Mouse (Mus musculus) limb, embryonic 10.5 days (tissue): Measurements from ENCODE around the gene Ankrd13d. TPM values are rescaled to one million over a fixed set of nuclear protein-coding genes. Genes with fewer than 3 reads are reported as not detected.

Experiments used
- DNase-seq: peaks from one replicate; pipeline ENCODE4 v3.0.0-alpha.2; 2017; ENCODE audit warnings: low spot score
- H3K27ac ChIP-seq: fragments of 300-500 bp; sonication (generic); 2 replicates; pipeline ENCODE4 v1.5.1; 2016; ENCODE audit warnings: mild to moderate bottlenecking
- H3K27me3 ChIP-seq: fragments of 300-500 bp; sonication (generic); 2 replicates; pipeline ENCODE4 v1.6.1; 2016; ENCODE audit warnings: low read depth, mild to moderate bottlenecking; ENCODE audit not compliant: poor library complexity, severe bottlenecking
- H3K36me3 ChIP-seq: fragments of 300-500 bp; sonication (generic); 2 replicates; pipeline ENCODE4 v1.6.1; 2016; ENCODE audit warnings: mild to moderate bottlenecking, moderate library complexity
- H3K4me1 ChIP-seq: fragments of 300-500 bp; sonication (generic); 2 replicates; pipeline ENCODE4 v1.6.1; 2016
- H3K4me3 ChIP-seq: fragments of 300-500 bp; sonication (generic); 2 replicates; pipeline ENCODE4 v1.5.1; 2016; ENCODE audit warnings: mild to moderate bottlenecking, moderate library complexity
- H3K9me3 ChIP-seq: fragments of 300-500 bp; sonication (generic); replicated peaks from 2 replicates; pipeline ENCODE4 v1.6.1; 2016; ENCODE audit warnings: mild to moderate bottlenecking
- WGBS: fragments of 180-500 bp; shearing (Covaris S2); methylation state at CpG from one replicate; pipeline ENCODE4 v1.1.7; 2016; 5-methylcytosine and 5-hydroxymethylcytosine counted together
- polyA plus RNA-seq: library from polyadenylated mRNA; unstranded; fragments of >200 nt; fragmentation: Nextera tagmentation; extraction: Ambion mirVana; gene quantifications from 2 replicates; pipeline ENCODE4 v1.2.1, GENCODE M21; 2016

Gene Ankrd13d
- polyA plus RNA-seq, 1 experiment from 2014 or later: 7.9 TPM

- Histone ChIP-seq H3K27ac (no peak overlapping the region), H3K4me1 (peaks cover 59% of the 10 kb centered on the region), H3K36me3 (peaks cover 37% of the 10 kb centered on the region), H3K4me3 (no peak overlapping the region; the same call in 1 of the 2 replicates), H3K27me3 (no peaks in the 10 kb centered on the region), H3K9me3 (no peaks in the 10 kb centered on the region)
- 89% methylated on average over 7 of the region's 7 CpGs for WGBS
- DNase-seq: no peak
Observed at GRCm38 (mm10) chr19:4299126-4299525, 16.2 kb upstream of the Ankrd13d start.

GRCm38 (mm10) chr19:4298322-4299121 lies 15.6 kb upstream of the Ankrd13d start:
- no peaks in the 10 kb centered on the region for H3K27me3 ChIP-seq
- H3K4me1 ChIP-seq: peaks cover 54% of the 10 kb centered on the region
- no peak overlapping the region for H3K27ac ChIP-seq
- no peaks in the 10 kb centered on the region for H3K9me3 ChIP-seq
- no peak for DNase-seq
- no peak overlapping the region; the same call in 1 of the 2 replicates for H3K4me3 ChIP-seq
- 86% methylated on average over 17 of the region's 17 CpGs for WGBS
- H3K36me3 ChIP-seq: peaks cover 44% of the 10 kb centered on the region

- Histone ChIP-seq H3K9me3 (no peaks in the 10 kb centered on the region), H3K27me3 (no peaks in the 10 kb centered on the region), H3K4me3 (no peak overlapping the region), H3K27ac (no peak overlapping the region), H3K4me1 (peaks cover 48% of the 10 kb centered on the region), H3K36me3 (peaks cover 49% of the 10 kb centered on the region)
- DNase-seq: no peak
- 88% methylated on average over 5 of the region's 5 CpGs for WGBS
Observed at GRCm38 (mm10) chr19:4297851-4298250, 14.9 kb upstream of the Ankrd13d start.

GRCm38 (mm10) chr19:4296611-4297010 lies 13.7 kb upstream of the Ankrd13d start:
- Histone ChIP-seq H3K27ac (no peak overlapping the region), H3K9me3 (no peaks in the 10 kb centered on the region), H3K4me3 (no peak overlapping the region), H3K4me1 (peaks cover 35% of the 10 kb centered on the region), H3K36me3 (peaks cover 61% of the 10 kb centered on the region), H3K27me3 (no peaks in the 10 kb centered on the region)
- WGBS: 98% methylated on average over 2 of the region's 2 CpGs
- no peak for DNase-seq

- DNase-seq: no peak
- H3K36me3 ChIP-seq: peaks cover 71% of the 10 kb centered on the region
Observed at GRCm38 (mm10) chr19:4295391-4295790, 12.5 kb upstream of the Ankrd13d start.

GRCm38 (mm10) chr19:4294381-4295097 lies 11.6 kb upstream of the Ankrd13d start:
- WGBS: 68% methylated on average over 14 of the region's 14 CpGs
- Histone ChIP-seq H3K36me3 (peaks cover 79% of the 10 kb centered on the region), H3K27me3 (no peaks in the 10 kb centered on the region), H3K4me1 (peaks cover 22% of the 10 kb centered on the region), H3K27ac (peak overlapping the region; percentile 71), H3K4me3 (no peak overlapping the region), H3K9me3 (no peaks in the 10 kb centered on the region)
- DNase-seq: no peak

More at GRCm38 (mm10) chr19:4295391-4295790, 12.5 kb upstream of the Ankrd13d start:
- H3K4me3 ChIP-seq: no peak overlapping the region
- H3K27me3 ChIP-seq: no peaks in the 10 kb centered on the region
- no peaks in the 10 kb centered on the region for H3K9me3 ChIP-seq
- H3K4me1 ChIP-seq: peaks cover 30% of the 10 kb centered on the region
- no peak overlapping the region for H3K27ac ChIP-seq
- 93% methylated on average over 4 of the region's 4 CpGs for WGBS

- Histone ChIP-seq H3K4me3 (no peak overlapping the region), H3K27ac (no peak overlapping the region), H3K4me1 (peaks cover 16% of the 10 kb centered on the region), H3K27me3 (no peaks in the 10 kb centered on the region), H3K9me3 (no peaks in the 10 kb centered on the region), H3K36me3 (peaks cover 96% of the 10 kb centered on the region)
- WGBS: 93% methylated on average over 11 of the region's 11 CpGs
- no peak for DNase-seq
Observed at GRCm38 (mm10) chr19:4291161-4291560, 8.2 kb upstream of the Ankrd13d start.

GRCm38 (mm10) chr19:4290749-4291148 lies 7.8 kb upstream of the Ankrd13d start:
- Histone ChIP-seq H3K27me3 (no peaks in the 10 kb centered on the region), H3K27ac (no peak overlapping the region), H3K4me1 (peaks cover 17% of the 10 kb centered on the region), H3K4me3 (no peak overlapping the region), H3K9me3 (no peaks in the 10 kb centered on the region), H3K36me3 (peaks cover 98% of the 10 kb centered on the region)
- WGBS: 77% methylated on average over 15 of the region's 15 CpGs
- DNase-seq: no peak

GRCm38 (mm10) chr19:4283653-4284052 lies 716 bp upstream of the Ankrd13d start:
- Histone ChIP-seq H3K27me3 (peaks cover 18% of the 10 kb centered on the region), H3K4me3 (peak overlapping the region; percentile 77), H3K36me3 (peaks cover 42% of the 10 kb centered on the region), H3K27ac (peak overlapping the region; percentile 51; the same call in 1 of the 2 replicates), H3K9me3 (no peaks in the 10 kb centered on the region), H3K4me1 (peaks cover 19% of the 10 kb centered on the region)
- no peak for DNase-seq
- 54% methylated on average over 7 of the region's 7 CpGs for WGBS

GRCm38 (mm10) chr19:4280425-4280824 lies 2.5 kb downstream of the Ankrd13d start:
- peaks cover 18% of the 10 kb centered on the region for H3K27me3 ChIP-seq
- peaks cover 10% of the 10 kb centered on the region for H3K36me3 ChIP-seq
- no peak for DNase-seq
- H3K9me3 ChIP-seq: no peaks in the 10 kb centered on the region
- WGBS: 94% methylated on average over 9 of the region's 9 CpGs
- H3K4me3 ChIP-seq: no peak overlapping the region
- peaks cover 17% of the 10 kb centered on the region for H3K4me1 ChIP-seq
- H3K27ac ChIP-seq: no peak overlapping the region

GRCm38 (mm10) chr19:4279487-4279886 lies 3.5 kb downstream of the Ankrd13d start:
- WGBS: 88% methylated on average over 1 of the region's 1 CpGs
- Histone ChIP-seq H3K36me3 (peaks cover 6% of the 10 kb centered on the region), H3K4me1 (peaks cover 17% of the 10 kb centered on the region), H3K27ac (no peak overlapping the region), H3K27me3 (peaks cover 18% of the 10 kb centered on the region), H3K9me3 (no peaks in the 10 kb centered on the region), H3K4me3 (no peak overlapping the region)
- no peak for DNase-seq

GRCm38 (mm10) chr19:4270972-4271371 lies 12.0 kb downstream of the Ankrd13d start:
- no peak for DNase-seq
- Histone ChIP-seq H3K4me3 (no peak overlapping the region), H3K9me3 (no peaks in the 10 kb centered on the region), H3K27ac (no peak overlapping the region), H3K36me3 (no peaks in the 10 kb centered on the region), H3K27me3 (peaks cover 58% of the 10 kb centered on the region), H3K4me1 (peaks cover 12% of the 10 kb centered on the region)
- WGBS: 92% methylated on average over 11 of the region's 11 CpGs

GRCm38 (mm10) chr19:4270187-4270586 lies 12.8 kb downstream of the Ankrd13d start:
- no peak overlapping the region for H3K4me3 ChIP-seq
- no peaks in the 10 kb centered on the region for H3K9me3 ChIP-seq
- DNase-seq: no peak
- no peaks in the 10 kb centered on the region for H3K36me3 ChIP-seq
- 71% methylated on average over 6 of the region's 6 CpGs for WGBS
- no peak overlapping the region for H3K27ac ChIP-seq
- H3K27me3 ChIP-seq: peaks cover 64% of the 10 kb centered on the region
- H3K4me1 ChIP-seq: peaks cover 12% of the 10 kb centered on the region
